Mouse (Mus musculus): ENCODE data around the gene 1810043G02Rik.

GRCm38 (mm10) chr10:77971191-77971590 lies 7.1 kb upstream of the 1810043G02Rik start:
- TF ChIP-seq MAX (IDR thresholded peaks at IDR 0.05) (no peak), CTCF (IDR thresholded peaks at IDR 0.05; ENCODE audit: control insufficient read depth, insufficient read depth, insufficient read length) (no peak), MYOG (IDR thresholded peaks at IDR 0.05; ENCODE audit: control insufficient read depth, extremely low read depth, insufficient read length) (no peak)
